Mouse (Mus musculus): ENCODE results near the gene Gpr176. TPM values are rescaled to one million over a fixed set of nuclear protein-coding genes. Genes with fewer than 3 reads are reported as not detected.

The Gpr176 gene
- total RNA-seq, 1 experiment: 0.22 TPM

DNA sequence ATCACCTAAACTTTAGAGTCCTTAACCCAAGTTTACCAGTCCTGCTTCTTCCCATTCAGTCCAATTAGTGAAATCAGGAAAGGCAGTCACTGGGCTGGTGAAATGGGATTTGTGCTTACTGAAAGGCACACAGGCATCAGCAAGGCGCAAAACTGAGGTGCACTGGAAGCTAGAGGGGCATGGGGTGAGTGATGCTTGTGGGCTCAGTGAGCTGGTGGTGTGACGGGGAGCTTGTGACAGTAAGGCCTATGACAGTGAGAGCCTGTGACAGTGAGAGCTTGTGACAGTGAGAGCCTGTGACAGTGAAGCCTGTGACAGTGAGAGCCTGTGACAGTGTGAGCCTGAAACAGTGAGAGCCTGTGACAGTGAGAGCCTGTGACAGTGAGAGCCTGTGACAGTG lies 71.6 kb downstream of the Gpr176 start:
- no peak overlapping the region for H3K4me3 ChIP-seq (ENCODE audit: insufficient read depth in 1 of 2, low read depth in 1 of 2, low read length in 2 of 2, poor library complexity in 1 of 2, severe bottlenecking in 1 of 2)
- H3K27ac ChIP-seq (ENCODE audit: insufficient read depth, low read depth, low read length, poor library complexity, severe bottlenecking): no peak overlapping the region
- DNase-seq (ENCODE audit: low read depth, low spot score): no peak
- H3K9ac ChIP-seq (ENCODE audit: insufficient read depth, low read depth, low read length, poor library complexity, severe bottlenecking): no peak overlapping the region
- TF ChIP-seq ZNF384 (IDR thresholded peaks at IDR 0.05; ENCODE audit: low read depth, low read length): no peak
- H3K36me3 ChIP-seq (ENCODE audit: control insufficient read depth, insufficient read depth, low read length, poor library complexity, severe bottlenecking): no peaks in the 10 kb centered on the region
- H3K9me3 ChIP-seq (ENCODE audit: control insufficient read depth, insufficient read depth, low read depth, low read length): no peaks in the 10 kb centered on the region
- H3K4me1 ChIP-seq (ENCODE audit: control insufficient read depth in 2 of 2, insufficient read depth in 2 of 2, low read length in 2 of 2, poor library complexity in 1 of 2): no peaks in the 10 kb centered on the region; a peak in 2 of 4 replicates
- in situ Hi-C loops (cut with MboI; ENCODE audit: low sequenced_read_pairs in 2 of 2, unreplicated experiment in 2 of 2): no loop called here

DNA sequence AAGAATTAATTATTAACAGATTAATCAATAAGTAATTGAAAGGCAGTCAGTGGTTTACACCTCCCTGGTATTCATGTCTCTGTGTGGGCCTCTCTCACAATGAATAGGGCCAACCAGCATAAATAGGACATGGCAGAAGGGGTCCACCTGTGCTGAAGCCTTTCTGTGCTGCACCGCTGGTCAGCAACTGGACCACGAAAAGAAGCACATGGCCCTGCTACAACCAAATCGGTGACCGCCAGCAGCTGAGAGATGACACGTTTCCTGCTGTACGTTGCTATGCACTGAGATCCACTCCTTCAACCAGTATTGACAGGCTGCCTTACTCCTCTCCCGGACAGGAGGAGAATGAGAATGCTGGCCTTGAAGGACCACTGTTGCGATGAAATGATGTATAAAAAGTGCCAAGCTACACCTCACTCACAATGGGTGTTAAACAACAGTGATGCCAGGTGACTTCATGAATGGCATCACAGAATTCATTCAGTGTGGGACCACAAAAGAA lies 72.1 kb downstream of the Gpr176 start:
- no peaks in the 10 kb centered on the region for H3K9me3 ChIP-seq (ENCODE audit: control insufficient read depth, insufficient read depth, low read depth, low read length)
- no peaks in the 10 kb centered on the region for H3K36me3 ChIP-seq (ENCODE audit: control insufficient read depth, insufficient read depth, low read length, poor library complexity, severe bottlenecking)
- DNase-seq (ENCODE audit: low read depth, low spot score): no peak
- in situ Hi-C loops (cut with MboI; ENCODE audit: low sequenced_read_pairs in 2 of 2, unreplicated experiment in 2 of 2): no loop called here
- no peaks in the 10 kb centered on the region for H3K4me1 ChIP-seq (ENCODE audit: control insufficient read depth in 2 of 2, insufficient read depth in 2 of 2, low read length in 2 of 2, poor library complexity in 1 of 2)
- H3K27ac ChIP-seq (ENCODE audit: insufficient read depth, low read depth, low read length, poor library complexity, severe bottlenecking): no peak overlapping the region
- H3K4me3 ChIP-seq (ENCODE audit: insufficient read depth in 1 of 2, low read depth in 1 of 2, low read length in 2 of 2, poor library complexity in 1 of 2, severe bottlenecking in 1 of 2): no peak overlapping the region
- H3K9ac ChIP-seq (ENCODE audit: insufficient read depth, low read depth, low read length, poor library complexity, severe bottlenecking): no peak overlapping the region
- TF ChIP-seq ZC3H11A (IDR thresholded peaks at IDR 0.05; ENCODE audit: borderline replicate concordance, low read depth, low read length) (no peak), MAFK (IDR thresholded peaks at IDR 0.05; ENCODE audit: insufficient read depth, low read depth, low read length) (no peak), CHD2 (IDR thresholded peaks at IDR 0.05; ENCODE audit: low read depth, low read length) (no peak), ZNF384 (IDR thresholded peaks at IDR 0.05; ENCODE audit: low read depth, low read length) (no peak), HCFC1 (IDR thresholded peaks at IDR 0.05; ENCODE audit: borderline replicate concordance, insufficient read depth, low read length) (no peak)

DNA sequence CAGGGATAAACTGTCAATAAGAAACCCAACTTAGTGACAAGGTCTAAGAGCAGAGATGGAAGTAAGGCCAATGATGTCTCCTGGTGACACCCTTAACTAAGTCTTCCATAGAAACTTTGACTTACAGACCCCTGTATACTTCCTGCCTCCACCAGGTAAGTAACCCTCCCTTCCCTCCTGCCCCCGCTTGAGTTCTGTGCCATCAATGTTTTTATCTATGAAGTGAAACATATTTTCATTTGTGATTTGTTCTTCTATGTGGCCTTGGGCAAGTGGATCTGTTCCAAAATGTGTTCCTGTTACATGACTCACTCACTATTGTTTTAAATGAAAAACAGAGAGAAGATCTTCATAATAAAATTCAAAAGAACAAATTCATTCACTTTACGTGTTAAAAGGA lies 73.2 kb downstream of the Gpr176 start:
- DNase-seq (ENCODE audit: low read depth, low spot score): no peak
- H3K4me3 ChIP-seq (ENCODE audit: insufficient read depth in 1 of 2, low read depth in 1 of 2, low read length in 2 of 2, poor library complexity in 1 of 2, severe bottlenecking in 1 of 2): no peak overlapping the region
- H3K9ac ChIP-seq (ENCODE audit: insufficient read depth, low read depth, low read length, poor library complexity, severe bottlenecking): no peak overlapping the region
- H3K9me3 ChIP-seq (ENCODE audit: control insufficient read depth, insufficient read depth, low read depth, low read length): no peaks in the 10 kb centered on the region
- no peak overlapping the region for H3K27ac ChIP-seq (ENCODE audit: insufficient read depth, low read depth, low read length, poor library complexity, severe bottlenecking)
- H3K36me3 ChIP-seq (ENCODE audit: control insufficient read depth, insufficient read depth, low read length, poor library complexity, severe bottlenecking): no peaks in the 10 kb centered on the region
- H3K4me1 ChIP-seq (ENCODE audit: control insufficient read depth in 2 of 2, insufficient read depth in 2 of 2, low read length in 2 of 2, poor library complexity in 1 of 2): no peaks in the 10 kb centered on the region
- no peak for TF ChIP-seq HCFC1 (IDR thresholded peaks at IDR 0.05; ENCODE audit: borderline replicate concordance, insufficient read depth, low read length)
- in situ Hi-C loops (cut with MboI; ENCODE audit: low sequenced_read_pairs in 2 of 2, unreplicated experiment in 2 of 2): no loop called here

DNA sequence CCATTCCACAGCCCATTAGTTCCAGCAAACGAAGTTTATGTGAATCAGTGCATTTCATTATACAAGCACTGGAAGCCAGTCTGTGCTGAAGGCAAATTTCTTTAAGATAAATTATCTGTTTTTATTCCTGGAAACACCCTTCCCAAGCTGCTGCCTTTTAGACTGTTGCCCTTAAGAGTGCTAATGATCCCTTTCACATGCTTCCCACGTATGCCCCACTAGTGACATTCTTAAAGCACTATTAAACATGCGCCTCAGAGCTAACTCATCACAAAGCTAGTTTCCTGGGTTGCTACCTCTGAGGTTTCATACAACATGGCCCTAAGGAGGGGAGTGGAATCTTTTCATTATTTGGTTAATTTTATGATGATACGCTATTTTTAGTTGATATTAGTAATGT lies 74.6 kb downstream of the Gpr176 start:
- H3K9me3 ChIP-seq (ENCODE audit: control insufficient read depth, insufficient read depth, low read depth, low read length): no peaks in the 10 kb centered on the region
- no peak overlapping the region for H3K27ac ChIP-seq (ENCODE audit: insufficient read depth, low read depth, low read length, poor library complexity, severe bottlenecking)
- no peaks in the 10 kb centered on the region for H3K4me1 ChIP-seq (ENCODE audit: control insufficient read depth in 2 of 2, insufficient read depth in 2 of 2, low read length in 2 of 2, poor library complexity in 1 of 2)
- no peak overlapping the region for H3K9ac ChIP-seq (ENCODE audit: insufficient read depth, low read depth, low read length, poor library complexity, severe bottlenecking)
- TF ChIP-seq HCFC1 (IDR thresholded peaks at IDR 0.05; ENCODE audit: borderline replicate concordance, insufficient read depth, low read length) (no peak), ZNF384 (IDR thresholded peaks at IDR 0.05; ENCODE audit: low read depth, low read length) (no peak), CHD2 (IDR thresholded peaks at IDR 0.05; ENCODE audit: low read depth, low read length) (no peak), MAFK (IDR thresholded peaks at IDR 0.05; ENCODE audit: insufficient read depth, low read depth, low read length) (no peak), ZC3H11A (IDR thresholded peaks at IDR 0.05; ENCODE audit: borderline replicate concordance, low read depth, low read length) (no peak)
- H3K4me3 ChIP-seq (ENCODE audit: insufficient read depth in 1 of 2, low read depth in 1 of 2, low read length in 2 of 2, poor library complexity in 1 of 2, severe bottlenecking in 1 of 2): no peak overlapping the region
- H3K36me3 ChIP-seq (ENCODE audit: control insufficient read depth, insufficient read depth, low read length, poor library complexity, severe bottlenecking): no peaks in the 10 kb centered on the region
- no peak for DNase-seq (ENCODE audit: low read depth, low spot score)
- in situ Hi-C loops (cut with MboI; ENCODE audit: low sequenced_read_pairs in 2 of 2, unreplicated experiment in 2 of 2): no loop called here

DNA sequence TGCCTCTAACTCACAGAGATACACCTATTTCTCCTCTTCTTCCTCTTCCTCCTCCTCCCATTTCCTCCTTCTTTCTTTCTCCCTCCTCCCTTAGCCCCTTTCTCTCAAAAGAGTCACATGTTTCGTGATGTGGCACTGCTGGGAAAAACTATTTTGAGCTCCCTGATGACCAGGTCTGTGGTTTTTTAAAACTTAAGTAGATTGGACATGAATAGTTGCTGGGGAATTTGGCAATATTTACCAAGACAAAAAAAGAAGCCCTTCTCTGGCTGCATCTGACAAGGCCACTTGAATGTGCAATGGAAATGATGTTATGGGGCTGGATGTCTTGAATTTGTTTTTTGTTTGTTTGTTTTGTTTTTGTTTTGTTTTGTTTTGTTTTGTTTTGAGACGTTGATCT lies 75.3 kb downstream of the Gpr176 start:
- TF ChIP-seq CHD2 (IDR thresholded peaks at IDR 0.05; ENCODE audit: low read depth, low read length): no peak
- TF ChIP-seq ZC3H11A (IDR thresholded peaks at IDR 0.05; ENCODE audit: borderline replicate concordance, low read depth, low read length): no peak
- TF ChIP-seq HCFC1 (IDR thresholded peaks at IDR 0.05; ENCODE audit: borderline replicate concordance, insufficient read depth, low read length): no peak
- no peak for TF ChIP-seq ZNF384 (IDR thresholded peaks at IDR 0.05; ENCODE audit: low read depth, low read length)
- TF ChIP-seq MAFK (IDR thresholded peaks at IDR 0.05; ENCODE audit: insufficient read depth, low read depth, low read length): no peak
- in situ Hi-C loops (cut with MboI; ENCODE audit: low sequenced_read_pairs in 2 of 2, unreplicated experiment in 2 of 2): no loop called here
- no peak for DNase-seq (ENCODE audit: low read depth, low spot score)
- no peak overlapping the region for H3K9ac ChIP-seq (ENCODE audit: insufficient read depth, low read depth, low read length, poor library complexity, severe bottlenecking)
- H3K4me3 ChIP-seq (ENCODE audit: insufficient read depth in 1 of 2, low read depth in 1 of 2, low read length in 2 of 2, poor library complexity in 1 of 2, severe bottlenecking in 1 of 2): no peak overlapping the region
- no peaks in the 10 kb centered on the region for H3K36me3 ChIP-seq (ENCODE audit: control insufficient read depth, insufficient read depth, low read length, poor library complexity, severe bottlenecking)
- no peaks in the 10 kb centered on the region for H3K9me3 ChIP-seq (ENCODE audit: control insufficient read depth, insufficient read depth, low read depth, low read length)
- H3K4me1 ChIP-seq (ENCODE audit: control insufficient read depth in 2 of 2, insufficient read depth in 2 of 2, low read length in 2 of 2, poor library complexity in 1 of 2): no peaks in the 10 kb centered on the region
- H3K27ac ChIP-seq (ENCODE audit: insufficient read depth, low read depth, low read length, poor library complexity, severe bottlenecking): no peak overlapping the region

All from ES-E14 (cell line).